Mouse (Mus musculus) liver, adult 2 months (tissue): ENCODE measurements around the gene Fam120a. TPM values are rescaled to one million over a fixed set of nuclear protein-coding genes. Genes with fewer than 3 reads are reported as not detected.

Source experiments
- DNase-seq: peaks from one replicate; pipeline ENCODE4 v3.0.0-alpha.2; 2011; ENCODE audit warnings: low read depth, low spot score; ENCODE audit errors: extremely low read depth
- H3K27ac ChIP-seq: fragments of 200-500 bp; replicated peaks from 2 replicates; pipeline ENCODE4 v1.5.1; 2012; ENCODE audit warnings: low read depth, mild to moderate bottlenecking, control low read depth, inconsistent platforms, low read length; ENCODE audit not compliant: insufficient read depth
- H3K27me3 ChIP-seq: fragments of 200-500 bp; 2 replicates; pipeline ENCODE4 v1.6.1; 2012; ENCODE audit warnings: mild to moderate bottlenecking, moderate library complexity, low read length, inconsistent platforms; ENCODE audit not compliant: control insufficient read depth, insufficient read depth
- H3K36me3 ChIP-seq: fragments of 200-500 bp; 2 replicates; pipeline ENCODE4 v1.6.1; 2012; ENCODE audit warnings: low read length, inconsistent platforms; ENCODE audit not compliant: control insufficient read depth, insufficient read depth
- H3K4me1 ChIP-seq: fragments of 200-500 bp; 2 replicates; pipeline ENCODE4 v1.6.1; 2011; ENCODE audit warnings: low read length; ENCODE audit not compliant: control insufficient read depth, insufficient read depth
- H3K4me3 ChIP-seq: fragments of 200-500 bp; 2 replicates; pipeline ENCODE4 v1.5.1; 2011; ENCODE audit warnings: low read depth, mild to moderate bottlenecking, control low read depth, low read length, moderate library complexity; ENCODE audit not compliant: insufficient read depth
- H3K79me2 ChIP-seq: fragments of 200-500 bp; 2 replicates; pipeline ENCODE4 v1.6.1; 2012; ENCODE audit warnings: inconsistent platforms, mild to moderate bottlenecking, low read length, moderate library complexity; ENCODE audit not compliant: control insufficient read depth, insufficient read depth
- H3K9ac ChIP-seq: fragments of 200-500 bp; 2 replicates; pipeline ENCODE4 v1.6.1; 2012; ENCODE audit warnings: low read depth, mild to moderate bottlenecking, control low read depth, inconsistent platforms, low read length
- CTCF ChIP-seq: fragments of 200-500 bp; IDR thresholded peaks from 2 replicates; pipeline ENCODE4 v1.5.1; 2011; ENCODE audit warnings: low read depth, low read length, control low read depth
- POLR2A ChIP-seq: fragments of 200-500 bp; IDR thresholded peaks from 2 replicates; pipeline ENCODE4 v1.6.1; 2011; ENCODE audit warnings: low read length, control low read depth; ENCODE audit not compliant: insufficient read depth; ENCODE audit errors: extremely low read depth
- WGBS: fragments of 180-500 bp; shearing (Covaris S2); methylation state at CpG from one replicate; pipeline ENCODE4 v1.1.7; 2018; 5-methylcytosine and 5-hydroxymethylcytosine counted together
- polyA plus RNA-seq: library from polyadenylated mRNA; depleted of rRNA; stranded (reverse); fragments of >200 nt; gene quantifications from 2 replicates; pipeline ENCODE4 v1.2.3, GENCODE M21; 2012
- total RNA-seq: library from RNA; depleted of rRNA; stranded (reverse); fragments of >200 nt; gene quantifications from 2 replicates; pipeline ENCODE4 v1.2.3, GENCODE M21; 2014

The Fam120a gene
- total and polyA plus RNA-seq, 2 experiments: 40.1 to 45.1 TPM

- H3K4me1 ChIP-seq: peaks cover 17% of the 10 kb centered on the region
- 41% methylated on average over 3 of the region's 3 CpGs for WGBS
- no peak for DNase-seq
- H3K9ac ChIP-seq: no peak overlapping the region
- H3K27me3 ChIP-seq: no peaks in the 10 kb centered on the region
- H3K79me2 ChIP-seq: peaks cover 74% of the 10 kb centered on the region
- no peaks in the 10 kb centered on the region for H3K36me3 ChIP-seq
- H3K4me3 ChIP-seq: no peak overlapping the region
- TF ChIP-seq POLR2A (no peak), CTCF (no peak)
- H3K27ac ChIP-seq: no peak overlapping the region
Measured at GRCm38 (mm10) chr13:48853947-48854346, 113.9 kb downstream of the Fam120a start.

GRCm38 (mm10) chr13:48853475-48853874, 114.3 kb downstream of the Fam120a start:
- no peak overlapping the region for H3K4me3 ChIP-seq
- DNase-seq: peak; percentile 72
- H3K79me2 ChIP-seq: peaks cover 74% of the 10 kb centered on the region
- H3K27me3 ChIP-seq: no peaks in the 10 kb centered on the region
- no peak for TF ChIP-seq CTCF
- no peak for TF ChIP-seq POLR2A
- WGBS: 15% methylated on average over 2 of the region's 2 CpGs
- H3K9ac ChIP-seq: no peak overlapping the region
- no peak overlapping the region for H3K27ac ChIP-seq
- H3K36me3 ChIP-seq: no peaks in the 10 kb centered on the region
- H3K4me1 ChIP-seq: peaks cover 14% of the 10 kb centered on the region

GRCm38 (mm10) chr13:48852859-48853258, 115.0 kb downstream of the Fam120a start:
- Histone ChIP-seq H3K9ac (no peak overlapping the region), H3K27me3 (no peaks in the 10 kb centered on the region), H3K4me1 (peaks cover 8% of the 10 kb centered on the region), H3K79me2 (peaks cover 73% of the 10 kb centered on the region), H3K36me3 (no peaks in the 10 kb centered on the region), H3K27ac (no peak overlapping the region), H3K4me3 (no peak overlapping the region)
- TF ChIP-seq POLR2A (no peak), CTCF (no peak)
- WGBS: 59% methylated on average over 3 of the region's 3 CpGs
- DNase-seq: no peak

- Histone ChIP-seq H3K4me3 (no peak overlapping the region), H3K27me3 (no peaks in the 10 kb centered on the region), H3K36me3 (no peaks in the 10 kb centered on the region), H3K9ac (no peak overlapping the region), H3K27ac (no peak overlapping the region), H3K4me1 (peaks cover 5% of the 10 kb centered on the region), H3K79me2 (peaks cover 68% of the 10 kb centered on the region)
- no peak for DNase-seq
- TF ChIP-seq CTCF (no peak), POLR2A (no peak)
- WGBS: 80% methylated on average over 5 of the region's 5 CpGs
Measured at GRCm38 (mm10) chr13:48851719-48852118, 116.1 kb downstream of the Fam120a start.

GRCm38 (mm10) chr13:48850771-48851170, 117.0 kb downstream of the Fam120a start:
- Histone ChIP-seq H3K27me3 (no peaks in the 10 kb centered on the region), H3K9ac (no peak overlapping the region), H3K27ac (no peak overlapping the region), H3K79me2 (peaks cover 62% of the 10 kb centered on the region), H3K36me3 (no peaks in the 10 kb centered on the region), H3K4me1 (peaks cover 5% of the 10 kb centered on the region), H3K4me3 (no peak overlapping the region)
- TF ChIP-seq CTCF (no peak), POLR2A (no peak)
- 80% methylated on average over 8 of the region's 8 CpGs for WGBS
- no peak for DNase-seq

GRCm38 (mm10) chr13:48850326-48850725, 117.5 kb downstream of the Fam120a start:
- Histone ChIP-seq H3K9ac (no peak overlapping the region), H3K4me1 (peaks cover 5% of the 10 kb centered on the region), H3K27ac (no peak overlapping the region), H3K4me3 (no peak overlapping the region), H3K36me3 (no peaks in the 10 kb centered on the region), H3K79me2 (peaks cover 59% of the 10 kb centered on the region), H3K27me3 (no peaks in the 10 kb centered on the region)
- TF ChIP-seq CTCF: no peak
- TF ChIP-seq POLR2A: no peak
- 92% methylated on average over 2 of the region's 2 CpGs for WGBS
- no peak for DNase-seq
